Mouse (Mus musculus) cortical plate, adult 2 months (tissue): ENCODE measurements around the gene Myom1.

Experiments used
- CTCF ChIP-seq: fragments of 200-500 bp; IDR thresholded peaks from 2 replicates; pipeline ENCODE4 v1.5.1; 2011; ENCODE audit warnings: mild to moderate bottlenecking, control low read depth, low read length; ENCODE audit not compliant: insufficient read depth; ENCODE audit errors: extremely low read depth
- POLR2A ChIP-seq: fragments of 200-500 bp; IDR thresholded peaks from 2 replicates; pipeline ENCODE4 v1.6.1; 2011; ENCODE audit warnings: mild to moderate bottlenecking, low read length, control low read depth; ENCODE audit not compliant: insufficient read depth; ENCODE audit errors: extremely low read depth

- TF ChIP-seq POLR2A (no peak), CTCF (no peak)
Measured at GRCm38 (mm10) chr17:71062870-71063602, 60.6 kb downstream of the Myom1 start.
